Mouse (Mus musculus): Measurements from ENCODE around the gene Fndc7. TPM values are rescaled to one million over a fixed set of nuclear protein-coding genes. Genes with fewer than 3 reads are reported as not detected.

Fndc7 gene
- polyA plus RNA-seq, 1 experiment from 2014 or later, result not detected

GRCm38 (mm10) chr3:108858231-108858770, 31.5 kb downstream of the Fndc7 start:
- 44% methylated on average over 7 of the region's 7 CpGs for WGBS
- H3K27ac ChIP-seq, result peak overlapping the region; percentile 72
- DNase-seq (ENCODE audit: extremely low spot score, low spot score), result peak; percentile 51
- H3K27me3 ChIP-seq (ENCODE audit: poor library complexity, severe bottlenecking), result peaks cover 11% of the 10 kb centered on the region
- H3K36me3 ChIP-seq (replicated peaks), result no peaks in the 10 kb centered on the region
- H3K9me3 ChIP-seq, result no peaks in the 10 kb centered on the region
- peaks cover 46% of the 10 kb centered on the region for H3K4me1 ChIP-seq
- H3K4me3 ChIP-seq, result peak overlapping the region; percentile 7; the same call in 1 of the 2 replicates

DNA sequence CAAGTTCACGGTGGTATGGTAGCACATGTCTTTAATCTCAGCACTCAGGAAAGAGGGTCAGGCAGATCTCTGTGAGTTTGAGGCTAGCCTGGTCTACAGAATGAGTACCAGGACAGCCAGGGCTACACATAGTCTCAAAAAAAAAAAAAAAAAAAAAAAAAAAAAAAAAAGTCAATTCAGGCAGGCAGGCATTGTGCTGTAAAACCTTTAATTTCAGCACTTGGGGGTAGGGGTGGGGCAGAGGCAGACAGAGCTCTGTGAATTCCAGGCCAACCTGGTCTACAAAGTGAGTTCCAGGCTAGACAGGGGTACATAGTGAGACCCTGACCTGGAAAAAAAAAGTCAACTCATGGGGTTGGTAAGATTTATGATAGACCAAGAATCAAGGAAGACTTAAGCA, 32.1 kb downstream of the Fndc7 start:
- no peaks in the 10 kb centered on the region for H3K9me3 ChIP-seq
- no peak overlapping the region for H3K4me3 ChIP-seq
- H3K27ac ChIP-seq, result peak overlapping the region; percentile 72
- 84% methylated on average over 1 of the region's 1 CpGs for WGBS
- H3K27me3 ChIP-seq (ENCODE audit: poor library complexity, severe bottlenecking), result peaks cover 11% of the 10 kb centered on the region
- no peak for DNase-seq (ENCODE audit: extremely low spot score, low spot score)
- H3K36me3 ChIP-seq (replicated peaks), result no peaks in the 10 kb centered on the region
- H3K4me1 ChIP-seq, result peaks cover 46% of the 10 kb centered on the region

DNA sequence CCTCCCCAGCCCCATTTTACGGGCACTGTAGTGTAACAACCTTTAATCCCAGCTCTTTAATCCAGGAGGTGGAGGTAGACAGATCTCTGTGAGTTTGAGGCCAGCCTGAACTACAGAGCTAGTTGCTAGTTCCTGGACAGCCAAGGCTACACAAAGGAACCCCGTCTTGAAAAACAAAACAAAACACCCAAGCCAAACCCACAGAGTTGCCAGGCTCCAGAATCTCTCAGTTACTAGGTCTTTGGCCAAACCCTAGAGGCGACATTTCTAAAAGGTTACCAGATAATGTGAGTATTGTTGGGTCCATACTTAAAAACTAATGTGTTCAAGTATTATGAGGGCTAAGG, 32.7 kb downstream of the Fndc7 start:
- Histone ChIP-seq H3K9me3 (no peaks in the 10 kb centered on the region), H3K36me3 (replicated peaks) (no peaks in the 10 kb centered on the region), H3K4me1 (peaks cover 50% of the 10 kb centered on the region), H3K4me3 (no peak overlapping the region), H3K27ac (no peak overlapping the region), H3K27me3 (ENCODE audit: poor library complexity, severe bottlenecking) (peaks cover 11% of the 10 kb centered on the region)
- WGBS, result 24% methylated on average over 3 of the region's 3 CpGs
- no peak for DNase-seq (ENCODE audit: extremely low spot score, low spot score)

DNA sequence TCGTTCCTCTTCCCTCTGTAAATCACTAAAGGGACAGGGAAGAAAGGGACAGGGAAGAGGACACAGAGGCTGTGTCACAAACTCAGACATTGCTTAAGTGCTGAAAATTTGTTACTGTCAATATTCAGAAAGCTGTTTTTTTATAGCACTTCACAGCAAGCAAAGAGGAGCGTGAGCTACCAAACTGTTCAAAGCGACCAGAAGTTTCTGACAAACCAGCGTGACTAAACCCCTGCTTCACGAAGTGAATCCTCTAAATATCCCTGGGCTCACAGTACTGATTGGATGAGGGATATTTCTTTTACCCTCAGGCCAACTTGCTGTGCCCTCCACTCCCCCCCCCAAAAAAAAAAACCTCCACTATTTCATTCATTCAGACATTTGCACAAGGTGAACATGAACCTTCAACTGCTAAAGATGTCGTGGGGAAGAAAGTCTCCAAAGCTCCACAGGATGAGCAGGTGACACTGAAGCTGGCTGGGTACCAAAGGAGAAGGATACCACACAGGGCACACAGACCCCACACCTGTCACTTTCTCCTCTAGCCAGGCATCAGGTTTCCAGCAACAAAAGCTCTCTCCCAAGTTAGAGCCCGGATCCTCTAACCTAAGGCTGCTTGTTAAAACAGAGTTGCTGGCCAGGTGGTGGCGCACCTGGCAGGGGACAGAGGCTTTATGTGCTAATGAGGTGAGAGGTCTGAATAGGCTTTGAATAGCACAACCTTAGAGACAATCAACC, 33.3 kb downstream of the Fndc7 start:
- DNase-seq (ENCODE audit: extremely low spot score, low spot score), result peak; percentile 21

DNA sequence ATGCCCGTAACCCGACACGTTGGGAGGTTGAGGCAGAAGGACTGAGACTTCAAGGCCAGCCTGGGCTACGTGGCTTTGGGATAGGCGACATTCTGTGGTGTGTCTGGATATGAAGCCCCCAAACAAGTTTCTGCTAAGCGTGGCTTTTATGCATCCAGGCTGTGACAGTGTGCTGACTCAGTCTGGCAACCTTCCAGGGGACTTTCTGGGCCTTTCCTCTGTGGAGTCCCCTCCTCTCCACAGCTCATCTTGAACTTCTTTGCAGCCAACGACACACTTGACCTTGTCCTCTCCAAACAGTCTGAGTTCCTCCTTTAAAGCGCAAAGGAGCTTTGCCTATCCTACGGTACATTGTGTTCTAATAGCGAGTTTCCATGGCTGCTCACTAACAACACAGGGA, 33.9 kb downstream of the Fndc7 start:
- WGBS, result 76% methylated on average over 10 of the region's 10 CpGs
- Histone ChIP-seq H3K27ac (0 out of 2 replicates have a peak overlapping the region, but pooled peaks have one; percentile 56), H3K27me3 (ENCODE audit: poor library complexity, severe bottlenecking) (peaks cover 11% of the 10 kb centered on the region), H3K9me3 (no peaks in the 10 kb centered on the region), H3K4me1 (peaks cover 51% of the 10 kb centered on the region), H3K36me3 (replicated peaks) (no peaks in the 10 kb centered on the region), H3K4me3 (no peak overlapping the region)
- no peak for DNase-seq (ENCODE audit: extremely low spot score, low spot score)

More for the DNA sequence above, 33.3 kb downstream of the Fndc7 start:
- 41% methylated on average over 8 of the region's 8 CpGs for WGBS
- H3K4me3 ChIP-seq, result no peak overlapping the region
- H3K4me1 ChIP-seq, result peaks cover 51% of the 10 kb centered on the region
- H3K9me3 ChIP-seq, result no peaks in the 10 kb centered on the region
- H3K36me3 ChIP-seq (replicated peaks), result no peaks in the 10 kb centered on the region
- H3K27me3 ChIP-seq (ENCODE audit: poor library complexity, severe bottlenecking), result peaks cover 11% of the 10 kb centered on the region
- no peak overlapping the region for H3K27ac ChIP-seq

DNA sequence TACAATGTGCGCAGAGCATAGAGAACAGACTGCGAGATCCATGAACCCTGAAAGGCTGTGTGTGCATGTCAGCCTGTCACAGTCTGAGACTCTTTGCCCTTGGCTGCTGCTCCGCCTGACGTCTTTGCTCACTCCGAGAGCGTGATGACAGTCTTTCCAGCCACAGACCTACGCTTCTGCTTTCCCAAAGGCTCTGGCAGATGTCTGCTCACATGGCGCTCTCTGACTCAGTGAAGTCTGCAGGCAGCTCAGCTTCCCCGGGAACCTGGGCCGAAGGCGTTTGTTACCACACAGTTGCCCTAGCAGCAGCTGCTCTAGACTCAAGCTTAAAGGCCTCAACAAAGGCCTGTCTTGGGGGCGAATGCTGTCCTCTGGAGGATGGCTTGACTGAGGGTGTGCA, 34.4 kb downstream of the Fndc7 start:
- H3K27ac ChIP-seq, result peak overlapping the region; percentile 56; the same call in 1 of the 2 replicates
- no peaks in the 10 kb centered on the region for H3K36me3 ChIP-seq (replicated peaks)
- no peaks in the 10 kb centered on the region for H3K9me3 ChIP-seq
- WGBS, result 70% methylated on average over 12 of the region's 12 CpGs
- no peak for DNase-seq (ENCODE audit: extremely low spot score, low spot score)
- H3K4me3 ChIP-seq, result no peak overlapping the region
- peaks cover 11% of the 10 kb centered on the region for H3K27me3 ChIP-seq (ENCODE audit: poor library complexity, severe bottlenecking)
- H3K4me1 ChIP-seq, result peaks cover 51% of the 10 kb centered on the region

- DNase-seq (ENCODE audit: extremely low spot score, low spot score), result no peak
- peaks cover 11% of the 10 kb centered on the region for H3K27me3 ChIP-seq (ENCODE audit: poor library complexity, severe bottlenecking)
- H3K9me3 ChIP-seq, result no peaks in the 10 kb centered on the region
- H3K4me1 ChIP-seq, result peaks cover 34% of the 10 kb centered on the region
- no peaks in the 10 kb centered on the region for H3K36me3 ChIP-seq (replicated peaks)
- H3K27ac ChIP-seq, result no peak overlapping the region
- no peak overlapping the region for H3K4me3 ChIP-seq
- 86% methylated on average over 1 of the region's 1 CpGs for WGBS
Observed at GRCm38 (mm10) chr3:108853266-108853665, 36.5 kb downstream of the Fndc7 start.

GRCm38 (mm10) chr3:108851996-108852697, 37.7 kb downstream of the Fndc7 start:
- Histone ChIP-seq H3K4me3 (no peak overlapping the region), H3K27ac (no peak overlapping the region), H3K36me3 (replicated peaks) (no peaks in the 10 kb centered on the region), H3K27me3 (ENCODE audit: poor library complexity, severe bottlenecking) (peaks cover 11% of the 10 kb centered on the region), H3K4me1 (peaks cover 23% of the 10 kb centered on the region), H3K9me3 (no peaks in the 10 kb centered on the region)
- WGBS, result 60% methylated on average over 6 of the region's 6 CpGs
- no peak for DNase-seq (ENCODE audit: extremely low spot score, low spot score)

- Histone ChIP-seq H3K27me3 (ENCODE audit: poor library complexity, severe bottlenecking) (peaks cover 5% of the 10 kb centered on the region; the same call in 1 of the 2 replicates), H3K27ac (no peak overlapping the region), H3K9me3 (no peaks in the 10 kb centered on the region), H3K36me3 (replicated peaks) (no peaks in the 10 kb centered on the region), H3K4me3 (no peak overlapping the region), H3K4me1 (peaks cover 17% of the 10 kb centered on the region)
- 83% methylated on average over 3 of the region's 3 CpGs for WGBS
- DNase-seq (ENCODE audit: extremely low spot score, low spot score), result no peak
Observed at GRCm38 (mm10) chr3:108851554-108851953, 38.3 kb downstream of the Fndc7 start.

- H3K27ac ChIP-seq, result no peak overlapping the region
- H3K27me3 ChIP-seq (ENCODE audit: poor library complexity, severe bottlenecking), result peaks cover 5% of the 10 kb centered on the region; the same call in 1 of the 2 replicates
- H3K9me3 ChIP-seq, result no peaks in the 10 kb centered on the region
- WGBS, result 93% methylated on average over 2 of the region's 2 CpGs
- no peak for DNase-seq (ENCODE audit: extremely low spot score, low spot score)
- H3K4me1 ChIP-seq, result peaks cover 14% of the 10 kb centered on the region
- H3K4me3 ChIP-seq, result no peak overlapping the region
- H3K36me3 ChIP-seq (replicated peaks), result no peaks in the 10 kb centered on the region
Observed at GRCm38 (mm10) chr3:108851075-108851474, 38.7 kb downstream of the Fndc7 start.

DNA sequence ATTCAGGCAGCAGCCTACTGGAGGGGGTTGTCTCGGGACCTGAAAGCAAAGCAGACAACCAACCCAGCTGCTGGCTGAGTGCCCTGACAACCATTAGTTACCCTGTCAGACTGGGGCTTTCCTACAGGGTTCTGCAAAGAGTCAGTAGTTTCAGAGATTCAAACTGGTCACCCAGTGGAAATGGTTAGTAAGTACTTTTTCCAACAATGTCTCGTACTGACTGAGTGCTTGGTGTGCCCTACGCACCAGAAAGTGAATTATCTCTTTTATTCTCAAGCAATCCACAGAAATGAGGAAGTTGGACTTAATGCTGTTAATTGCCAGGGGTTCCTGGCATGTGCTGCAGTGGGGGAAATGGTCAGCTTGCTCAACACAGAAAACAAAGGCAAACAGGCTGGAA, 39.3 kb downstream of the Fndc7 start:
- WGBS, result 81% methylated on average over 3 of the region's 3 CpGs
- no peak for DNase-seq (ENCODE audit: extremely low spot score, low spot score)

DNA sequence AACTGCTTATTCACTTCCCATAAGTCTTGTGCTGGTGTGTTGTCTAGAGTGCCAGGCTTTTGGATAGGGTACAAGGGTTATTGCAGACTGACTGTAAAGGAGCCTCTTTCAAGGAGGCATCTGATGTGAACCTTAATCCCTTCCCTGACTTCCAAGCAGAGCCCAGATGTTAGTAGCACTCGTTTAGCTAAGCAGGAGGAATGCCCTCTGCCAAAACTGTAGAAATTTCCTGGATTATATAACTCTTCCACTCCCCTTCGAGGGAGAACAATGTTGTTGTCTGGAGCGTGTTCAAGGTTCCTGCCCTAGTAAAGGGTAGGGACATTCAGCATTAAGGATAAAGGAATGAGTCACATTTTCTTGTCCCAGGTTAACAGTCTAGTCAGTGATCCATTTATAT, 43.2 kb downstream of the Fndc7 start:
- H3K36me3 ChIP-seq (replicated peaks), result no peaks in the 10 kb centered on the region
- H3K27ac ChIP-seq, result no peak overlapping the region
- no peak overlapping the region for H3K4me3 ChIP-seq
- H3K4me1 ChIP-seq, result no peaks in the 10 kb centered on the region
- no peak for DNase-seq (ENCODE audit: extremely low spot score, low spot score)
- H3K27me3 ChIP-seq (ENCODE audit: poor library complexity, severe bottlenecking), result no peaks in the 10 kb centered on the region
- 79% methylated on average over 3 of the region's 3 CpGs for WGBS
- H3K9me3 ChIP-seq, result no peaks in the 10 kb centered on the region

More for the DNA sequence above, 39.3 kb downstream of the Fndc7 start:
- peaks cover 8% of the 10 kb centered on the region for H3K4me1 ChIP-seq
- H3K27me3 ChIP-seq (ENCODE audit: poor library complexity, severe bottlenecking), result peaks cover 3% of the 10 kb centered on the region; the same call in 1 of the 2 replicates
- no peaks in the 10 kb centered on the region for H3K36me3 ChIP-seq (replicated peaks)
- no peak overlapping the region for H3K4me3 ChIP-seq
- no peak overlapping the region for H3K27ac ChIP-seq
- H3K9me3 ChIP-seq, result no peaks in the 10 kb centered on the region

DNA sequence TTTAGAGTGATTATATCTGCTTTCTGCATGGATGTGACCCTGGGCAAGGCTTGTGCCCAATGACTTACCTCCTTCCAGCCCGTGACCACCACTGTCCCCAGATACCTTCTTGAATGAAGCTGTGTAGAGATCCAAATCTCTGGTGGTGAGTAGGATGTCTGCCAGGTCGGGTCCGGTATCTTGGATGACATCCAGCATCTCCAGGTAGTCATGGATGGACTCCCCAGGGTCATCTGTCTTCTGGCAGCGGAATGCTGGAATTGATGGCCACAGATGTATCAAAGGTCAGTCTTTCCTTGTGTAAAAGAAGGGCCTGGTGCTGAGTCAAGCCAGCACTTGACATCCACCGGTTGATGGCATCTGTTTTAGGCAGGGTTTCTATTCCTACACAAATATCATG, 45.3 kb downstream of the Fndc7 start:
- no peak overlapping the region for H3K27ac ChIP-seq
- DNase-seq (ENCODE audit: extremely low spot score, low spot score), result no peak
- H3K9me3 ChIP-seq, result no peaks in the 10 kb centered on the region
- H3K4me3 ChIP-seq, result no peak overlapping the region
- H3K4me1 ChIP-seq, result peaks cover 5% of the 10 kb centered on the region
- WGBS, result 91% methylated on average over 5 of the region's 5 CpGs
- H3K27me3 ChIP-seq (ENCODE audit: poor library complexity, severe bottlenecking), result no peaks in the 10 kb centered on the region
- no peaks in the 10 kb centered on the region for H3K36me3 ChIP-seq (replicated peaks)
